Mouse (Mus musculus) ES-E14 (cell line): Measurements from ENCODE around the gene H2-DMa.

Experiments used
- HCFC1 ChIP-seq: IDR thresholded peaks from 2 replicates; pipeline ENCODE4 v1.6.1; 2012; ENCODE audit warnings: low read length, inconsistent platforms, borderline replicate concordance; ENCODE audit not compliant: insufficient read depth
- ZNF384 ChIP-seq: IDR thresholded peaks from 2 replicates; pipeline ENCODE4 v1.6.1; 2012; ENCODE audit warnings: low read depth, low read length, inconsistent platforms

DNA sequence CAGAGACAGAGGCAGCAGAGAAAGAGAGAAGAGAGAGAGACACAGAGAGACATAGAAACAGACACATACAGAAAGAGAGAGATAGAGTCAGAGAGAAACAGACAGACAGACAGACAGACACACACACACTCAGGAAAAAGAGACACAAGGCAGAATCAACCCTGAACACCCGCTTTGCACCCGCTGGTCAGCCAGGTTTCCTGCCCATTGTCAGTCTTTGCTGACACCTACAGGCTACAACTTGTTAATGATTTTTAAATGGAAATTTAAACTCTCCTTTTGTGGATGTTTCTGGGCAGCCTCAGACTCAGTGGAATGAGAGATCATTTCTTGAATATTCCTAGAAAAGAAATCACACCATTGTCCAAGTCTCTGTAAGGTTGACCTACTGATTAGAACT, 49.9 kb downstream of the H2-DMa start:
- TF ChIP-seq ZNF384: no peak
- no peak for TF ChIP-seq HCFC1
